Mouse (Mus musculus) hindbrain, embryonic 10.5 days (tissue): ENCODE results near the gene Lmcd1. TPM values are rescaled to one million over a fixed set of nuclear protein-coding genes. Genes with fewer than 3 reads are reported as not detected.

Source experiments
- DNase-seq: peaks from one replicate; pipeline ENCODE4 v3.0.0-alpha.2; 2017; ENCODE audit warnings: low spot score
- H3K27ac ChIP-seq: fragments of 300-500 bp; sonication (generic); 2 replicates; pipeline ENCODE4 v1.5.1; 2016; ENCODE audit warnings: mild to moderate bottlenecking, moderate library complexity
- H3K27me3 ChIP-seq: fragments of 300-500 bp; sonication (generic); 2 replicates; pipeline ENCODE4 v1.6.1; 2016; ENCODE audit warnings: mild to moderate bottlenecking; ENCODE audit not compliant: poor library complexity, insufficient read depth, severe bottlenecking
- H3K36me3 ChIP-seq: fragments of 300-500 bp; sonication (generic); 2 replicates; pipeline ENCODE4 v1.6.1; 2016; ENCODE audit warnings: mild to moderate bottlenecking, moderate library complexity
- H3K4me1 ChIP-seq: fragments of 300-500 bp; sonication (generic); replicated peaks from 2 replicates; pipeline ENCODE4 v1.6.1; 2016; ENCODE audit warnings: mild to moderate bottlenecking
- H3K4me3 ChIP-seq: fragments of 300-500 bp; sonication (generic); 2 replicates; pipeline ENCODE4 v1.5.1; 2016; ENCODE audit warnings: mild to moderate bottlenecking, moderate library complexity
- H3K9me3 ChIP-seq: fragments of 300-500 bp; sonication (generic); 2 replicates; pipeline ENCODE4 v1.6.1; 2016; ENCODE audit warnings: mild to moderate bottlenecking, moderate library complexity
- WGBS: fragments of 180-500 bp; shearing (Covaris S2); methylation state at CpG from one replicate; pipeline ENCODE4 v1.1.7; 2016; 5-methylcytosine and 5-hydroxymethylcytosine counted together
- polyA plus RNA-seq: library from polyadenylated mRNA; unstranded; fragments of >200 nt; fragmentation: Nextera tagmentation; extraction: Ambion mirVana; gene quantifications from 2 replicates; pipeline ENCODE4 v1.2.1, GENCODE M21; 2016

Lmcd1 gene
- polyA plus RNA-seq, 1 experiment from 2014 or later: 2.8 TPM

DNA sequence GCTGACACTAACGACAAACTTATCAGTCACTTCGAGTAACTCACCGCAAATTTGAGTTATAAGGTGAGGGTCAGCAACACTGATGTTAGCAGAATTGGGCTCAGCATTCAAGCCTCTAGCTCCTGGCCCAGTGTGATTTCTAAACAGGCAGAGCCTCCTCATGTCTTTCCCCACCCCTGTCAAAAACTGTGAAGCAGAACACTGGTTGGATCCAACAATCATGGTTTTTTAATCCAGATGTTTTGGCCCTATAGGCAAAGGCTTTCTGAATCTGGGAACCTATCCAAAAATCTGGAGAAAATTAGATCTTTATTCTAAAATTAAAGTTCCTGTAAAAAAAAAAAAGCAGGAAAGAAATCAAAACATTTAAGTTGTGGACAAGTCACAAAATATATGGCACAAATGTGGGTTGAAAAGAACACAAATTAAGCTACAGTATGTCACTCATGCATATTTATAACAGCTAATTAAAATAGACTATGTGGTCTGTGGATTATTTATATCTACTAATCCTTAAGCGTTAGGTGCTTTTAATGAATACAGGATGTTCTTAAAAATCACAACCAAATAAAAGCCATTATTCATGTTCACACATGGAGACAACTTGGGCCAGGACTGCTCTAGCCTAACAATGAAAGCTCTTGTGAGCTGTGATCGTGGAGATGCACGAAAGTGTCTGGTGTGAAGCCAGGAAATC, 5.7 kb upstream of the Lmcd1 start:
- 93% methylated on average over 6 of the region's 6 CpGs for WGBS
- H3K36me3 ChIP-seq: no peaks in the 10 kb centered on the region
- DNase-seq: no peak
- peaks cover 6% of the 10 kb centered on the region; the same call in 1 of the 2 replicates for H3K27me3 ChIP-seq
- no peak overlapping the region for H3K4me3 ChIP-seq
- no peak overlapping the region for H3K27ac ChIP-seq
- no peaks in the 10 kb centered on the region for H3K9me3 ChIP-seq
- no peaks in the 10 kb centered on the region for H3K4me1 ChIP-seq

DNA sequence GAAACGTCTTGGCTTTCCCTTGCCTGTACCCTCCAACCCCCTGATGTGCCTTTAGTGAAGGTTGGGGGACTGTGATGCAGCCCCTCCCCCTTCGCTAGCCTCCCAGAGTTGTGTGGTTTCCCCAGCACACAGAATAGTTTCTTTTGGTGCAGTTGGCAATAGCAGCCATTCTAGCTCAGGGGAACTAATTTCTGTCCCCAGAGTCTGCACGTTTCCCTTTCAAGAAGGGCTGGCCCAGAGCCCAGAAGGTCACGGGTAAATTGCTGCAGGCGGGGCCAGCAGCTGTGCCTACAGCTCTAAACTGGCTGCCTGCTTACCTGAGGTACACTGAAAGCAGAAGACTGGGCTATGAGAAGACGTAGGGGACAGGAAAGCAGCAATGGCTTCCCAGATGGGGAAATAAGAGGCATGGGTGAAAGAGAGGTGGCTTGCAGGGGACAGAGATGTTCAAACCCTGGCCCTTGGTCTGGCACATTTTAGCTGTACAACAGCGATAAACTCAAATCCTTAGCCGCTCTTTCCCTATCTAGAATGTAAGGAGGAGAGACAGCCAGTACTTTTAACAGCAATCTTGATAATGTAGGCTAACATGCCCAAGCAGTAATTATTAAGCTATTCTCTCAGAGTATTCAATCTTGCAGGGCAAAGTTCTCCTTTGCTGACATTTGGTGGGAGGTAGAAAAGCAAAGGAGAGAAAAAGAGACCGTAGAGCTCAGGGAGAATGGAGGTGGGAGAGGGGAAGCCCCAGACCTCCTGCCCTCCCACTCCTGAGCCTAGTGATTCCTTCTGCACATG, 900 bp downstream of the Lmcd1 start:
- Histone ChIP-seq H3K9me3 (no peaks in the 10 kb centered on the region), H3K36me3 (no peaks in the 10 kb centered on the region), H3K4me1 (peaks cover 18% of the 10 kb centered on the region), H3K27ac (peak overlapping the region; percentile 42; the same call in 1 of the 2 replicates), H3K27me3 (peaks cover 27% of the 10 kb centered on the region; the same call in 1 of the 2 replicates), H3K4me3 (peak overlapping the region; percentile 44)
- DNase-seq: peak; percentile 20
- 38% methylated on average over 9 of the region's 9 CpGs for WGBS

DNA sequence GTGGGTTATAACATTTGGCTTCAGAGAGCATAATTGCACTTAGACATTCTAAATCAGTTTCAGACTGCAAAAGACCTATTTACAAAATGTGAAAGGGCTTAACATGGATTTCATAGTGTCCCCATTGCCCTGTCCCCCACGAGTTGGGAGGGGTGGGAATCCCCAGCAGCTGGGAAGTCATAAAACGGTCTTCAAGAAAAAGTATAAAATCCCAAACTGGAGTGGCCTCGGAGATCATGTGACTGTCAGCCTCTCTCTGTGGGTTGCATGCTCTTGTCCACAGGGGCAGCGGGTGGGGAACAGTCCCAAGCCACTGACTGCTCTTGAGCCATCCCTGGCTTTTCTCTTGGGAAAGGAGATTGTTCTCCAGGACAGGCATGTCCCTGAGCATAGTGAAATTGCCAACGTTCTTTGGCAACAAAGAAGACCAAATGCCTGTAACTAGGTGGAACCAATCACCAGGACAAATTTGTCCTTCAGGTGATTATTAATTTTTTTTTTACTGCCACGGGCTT, 2.2 kb downstream of the Lmcd1 start:
- Histone ChIP-seq H3K4me3 (no peak overlapping the region), H3K27ac (no peak overlapping the region), H3K36me3 (no peaks in the 10 kb centered on the region), H3K9me3 (no peaks in the 10 kb centered on the region), H3K27me3 (peaks cover 27% of the 10 kb centered on the region; the same call in 1 of the 2 replicates), H3K4me1 (peaks cover 18% of the 10 kb centered on the region)
- 79% methylated on average over 6 of the region's 6 CpGs for WGBS
- DNase-seq: no peak

GRCm38 (mm10) chr6:112278805-112279204, 5.2 kb downstream of the Lmcd1 start:
- Histone ChIP-seq H3K4me3 (no peak overlapping the region), H3K27ac (no peak overlapping the region), H3K4me1 (peaks cover 10% of the 10 kb centered on the region), H3K36me3 (no peaks in the 10 kb centered on the region), H3K9me3 (no peaks in the 10 kb centered on the region), H3K27me3 (peaks cover 20% of the 10 kb centered on the region; the same call in 1 of the 2 replicates)
- WGBS: 100% methylated on average over 1 of the region's 1 CpGs
- DNase-seq: no peak

GRCm38 (mm10) chr6:112280161-112280560, 6.6 kb downstream of the Lmcd1 start:
- no peak for DNase-seq
- Histone ChIP-seq H3K36me3 (no peaks in the 10 kb centered on the region), H3K4me3 (no peak overlapping the region), H3K9me3 (no peaks in the 10 kb centered on the region), H3K27me3 (peaks cover 6% of the 10 kb centered on the region; the same call in 1 of the 2 replicates), H3K27ac (no peak overlapping the region), H3K4me1 (no peaks in the 10 kb centered on the region)
- 96% methylated on average over 2 of the region's 2 CpGs for WGBS

- no peak overlapping the region for H3K27ac ChIP-seq
- H3K9me3 ChIP-seq: no peaks in the 10 kb centered on the region
- H3K4me1 ChIP-seq: no peaks in the 10 kb centered on the region
- no peaks in the 10 kb centered on the region; the same call in 1 of the 2 replicates for H3K27me3 ChIP-seq
- H3K36me3 ChIP-seq: no peaks in the 10 kb centered on the region
- 68% methylated on average over 3 of the region's 3 CpGs for WGBS
- no peak overlapping the region for H3K4me3 ChIP-seq
- no peak for DNase-seq
Measured at GRCm38 (mm10) chr6:112280945-112281344, 7.4 kb downstream of the Lmcd1 start.

- no peak overlapping the region for H3K27ac ChIP-seq
- WGBS: 93% methylated on average over 2 of the region's 2 CpGs
Measured at GRCm38 (mm10) chr6:112281935-112282334, 8.4 kb downstream of the Lmcd1 start.

GRCm38 (mm10) chr6:112284087-112284486, 10.5 kb downstream of the Lmcd1 start:
- no peaks in the 10 kb centered on the region for H3K4me1 ChIP-seq
- H3K36me3 ChIP-seq: no peaks in the 10 kb centered on the region
- WGBS: 80% methylated on average over 2 of the region's 2 CpGs
- no peaks in the 10 kb centered on the region for H3K27me3 ChIP-seq
- DNase-seq: no peak
- H3K27ac ChIP-seq: no peak overlapping the region
- H3K9me3 ChIP-seq: no peaks in the 10 kb centered on the region
- no peak overlapping the region for H3K4me3 ChIP-seq

More at GRCm38 (mm10) chr6:112281935-112282334, 8.4 kb downstream of the Lmcd1 start:
- H3K27me3 ChIP-seq: no peaks in the 10 kb centered on the region
- H3K9me3 ChIP-seq: no peaks in the 10 kb centered on the region
- H3K4me3 ChIP-seq: no peak overlapping the region
- H3K4me1 ChIP-seq: no peaks in the 10 kb centered on the region
- no peak for DNase-seq
- H3K36me3 ChIP-seq: no peaks in the 10 kb centered on the region

GRCm38 (mm10) chr6:112287671-112288070, 14.1 kb downstream of the Lmcd1 start:
- Histone ChIP-seq H3K4me1 (no peaks in the 10 kb centered on the region), H3K27me3 (no peaks in the 10 kb centered on the region)
- WGBS: 90% methylated on average over 9 of the region's 9 CpGs

GRCm38 (mm10) chr6:112288271-112288670, 14.7 kb downstream of the Lmcd1 start:
- H3K9me3 ChIP-seq: no peaks in the 10 kb centered on the region
- WGBS: 87% methylated on average over 3 of the region's 3 CpGs
- H3K4me3 ChIP-seq: no peak overlapping the region
- no peak for DNase-seq
- H3K36me3 ChIP-seq: no peaks in the 10 kb centered on the region
- no peaks in the 10 kb centered on the region for H3K27me3 ChIP-seq
- H3K27ac ChIP-seq: no peak overlapping the region
- no peaks in the 10 kb centered on the region for H3K4me1 ChIP-seq

More at GRCm38 (mm10) chr6:112287671-112288070, 14.1 kb downstream of the Lmcd1 start:
- Histone ChIP-seq H3K4me3 (no peak overlapping the region), H3K36me3 (no peaks in the 10 kb centered on the region), H3K27ac (no peak overlapping the region), H3K9me3 (no peaks in the 10 kb centered on the region)
- no peak for DNase-seq

DNA sequence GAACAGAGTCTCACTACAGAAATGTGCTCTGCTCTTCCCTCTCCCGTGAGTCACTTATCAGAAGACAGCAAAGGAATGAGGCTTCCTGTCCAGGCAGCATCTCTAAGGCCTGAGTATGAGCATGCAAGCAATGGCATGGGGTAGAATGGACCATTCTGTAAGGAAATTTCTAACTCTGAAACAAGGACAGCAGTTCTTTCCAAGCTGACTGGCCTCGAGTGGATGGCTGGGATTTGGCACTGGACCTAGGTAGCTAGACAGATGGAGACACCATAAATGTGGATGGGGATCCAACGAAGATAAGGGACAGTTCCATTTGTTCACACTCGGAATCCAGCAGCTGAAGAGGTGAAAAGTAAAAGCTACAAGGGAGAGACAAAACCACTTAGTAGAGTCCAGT, 17.6 kb downstream of the Lmcd1 start:
- Histone ChIP-seq H3K27ac (no peak overlapping the region), H3K4me1 (no peaks in the 10 kb centered on the region), H3K36me3 (no peaks in the 10 kb centered on the region), H3K27me3 (no peaks in the 10 kb centered on the region), H3K4me3 (no peak overlapping the region), H3K9me3 (no peaks in the 10 kb centered on the region)
- 82% methylated on average over 4 of the region's 4 CpGs for WGBS
- DNase-seq: no peak

- H3K9me3 ChIP-seq: no peaks in the 10 kb centered on the region
- H3K36me3 ChIP-seq: no peaks in the 10 kb centered on the region
- H3K4me1 ChIP-seq: no peaks in the 10 kb centered on the region
- H3K27me3 ChIP-seq: no peaks in the 10 kb centered on the region
- DNase-seq: no peak
- H3K4me3 ChIP-seq: no peak overlapping the region
- H3K27ac ChIP-seq: no peak overlapping the region
- 64% methylated on average over 5 of the region's 5 CpGs for WGBS
Measured at GRCm38 (mm10) chr6:112293320-112293719, 19.8 kb downstream of the Lmcd1 start.

DNA sequence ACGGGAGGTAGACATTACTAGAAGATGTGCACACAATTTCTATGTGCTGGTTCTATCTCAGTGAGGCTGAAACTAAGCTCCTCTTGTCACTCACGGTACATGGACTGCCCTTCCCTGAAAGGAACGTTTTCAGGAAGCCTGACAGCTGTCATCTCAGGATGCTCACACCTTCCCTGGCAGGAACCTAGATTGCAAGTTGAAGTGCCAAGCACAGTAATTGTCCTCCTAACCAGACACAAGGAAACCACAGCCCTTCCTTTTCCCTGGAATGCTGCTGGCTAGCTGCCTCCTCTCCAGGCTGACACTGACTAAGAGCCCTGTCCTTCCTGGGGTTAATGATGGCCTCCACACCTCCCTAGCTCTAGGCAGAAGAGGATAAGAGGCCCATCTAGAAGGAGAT, 21.7 kb downstream of the Lmcd1 start:
- Histone ChIP-seq H3K4me3 (no peak overlapping the region), H3K9me3 (no peaks in the 10 kb centered on the region), H3K36me3 (no peaks in the 10 kb centered on the region), H3K27ac (no peak overlapping the region), H3K27me3 (no peaks in the 10 kb centered on the region), H3K4me1 (no peaks in the 10 kb centered on the region)
- 73% methylated on average over 3 of the region's 3 CpGs for WGBS
- no peak for DNase-seq
